Mouse (Mus musculus) gastrocnemius, adult 18-20 months (tissue): ENCODE results near the gene Clec4n. TPM values are rescaled to one million over a fixed set of nuclear protein-coding genes. Genes with fewer than 3 reads are reported as not detected.
"Not testable (repeated sequence)": the region's sequence is repeated elsewhere in the genome, so short reads cannot be mapped to it uniquely, and the experiment has no call there.

Experiments
- DNase-seq: peaks from one replicate; pipeline ENCODE4 v3.0.0; 2021; ENCODE audit warnings: low spot score
- long read RNA-seq, 2 experiments: library from polyadenylated mRNA; stranded (forward); transcript quantifications; one replicate each; pipeline ENCODE4 v2.0.0; 2021
- total RNA-seq, 2 experiments: library from RNA; stranded (reverse); gene quantifications; 2 replicates each; pipeline ENCODE4 v1.2.3; 2021

The Clec4n gene
- under 1 TPM in 1 of 2 experiments, not detected in 1; 0.32 TPM for total RNA-seq
- long read RNA-seq, experiment 1: 0 reads
- long read RNA-seq, experiment 2: 0 reads

DNA sequence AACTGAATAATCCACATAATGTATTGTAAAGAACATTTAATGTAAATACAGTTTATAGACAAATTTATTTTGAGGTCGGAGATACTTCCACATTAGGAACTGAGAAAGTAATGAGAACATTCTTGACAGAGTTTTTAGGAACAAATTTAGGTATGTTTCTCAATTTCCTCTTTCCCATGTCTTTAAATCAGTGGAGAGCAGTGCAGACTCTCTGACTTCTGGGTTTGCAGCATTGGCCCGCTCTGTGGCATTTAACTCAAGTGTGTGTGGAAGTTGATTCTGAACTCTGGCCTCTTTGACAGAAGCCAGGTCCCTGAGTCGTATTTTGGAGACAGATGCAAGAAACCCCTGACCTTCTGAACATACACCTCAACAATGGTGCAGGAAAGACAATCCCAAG is at the start of gene Clec4n:
Gene Clec4n, plus strand, starts transcription at position 200 of the 400 bp plus-strand sequence.
- no peak for DNase-seq

DNA sequence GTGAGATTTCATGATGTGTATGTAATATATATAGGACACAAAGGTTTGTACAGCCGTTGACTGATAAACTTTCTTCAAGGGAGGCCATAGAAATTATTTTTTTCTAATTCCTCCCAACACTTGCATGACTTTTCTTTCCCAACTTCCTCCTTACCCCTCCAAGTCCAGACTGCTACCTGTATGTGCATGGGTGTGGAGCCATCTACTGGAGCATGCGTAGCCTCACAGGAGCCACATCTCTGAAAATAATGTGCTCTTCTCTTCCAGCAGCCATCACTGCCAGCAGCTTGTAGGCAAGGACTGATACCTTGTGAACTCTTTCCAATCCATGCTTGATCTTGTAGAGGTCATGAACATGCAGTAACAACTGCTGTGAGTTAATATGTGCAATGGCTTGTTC is 44.8 kb upstream of the Clec4n start:
- not testable (repeated sequence) for DNase-seq

DNA sequence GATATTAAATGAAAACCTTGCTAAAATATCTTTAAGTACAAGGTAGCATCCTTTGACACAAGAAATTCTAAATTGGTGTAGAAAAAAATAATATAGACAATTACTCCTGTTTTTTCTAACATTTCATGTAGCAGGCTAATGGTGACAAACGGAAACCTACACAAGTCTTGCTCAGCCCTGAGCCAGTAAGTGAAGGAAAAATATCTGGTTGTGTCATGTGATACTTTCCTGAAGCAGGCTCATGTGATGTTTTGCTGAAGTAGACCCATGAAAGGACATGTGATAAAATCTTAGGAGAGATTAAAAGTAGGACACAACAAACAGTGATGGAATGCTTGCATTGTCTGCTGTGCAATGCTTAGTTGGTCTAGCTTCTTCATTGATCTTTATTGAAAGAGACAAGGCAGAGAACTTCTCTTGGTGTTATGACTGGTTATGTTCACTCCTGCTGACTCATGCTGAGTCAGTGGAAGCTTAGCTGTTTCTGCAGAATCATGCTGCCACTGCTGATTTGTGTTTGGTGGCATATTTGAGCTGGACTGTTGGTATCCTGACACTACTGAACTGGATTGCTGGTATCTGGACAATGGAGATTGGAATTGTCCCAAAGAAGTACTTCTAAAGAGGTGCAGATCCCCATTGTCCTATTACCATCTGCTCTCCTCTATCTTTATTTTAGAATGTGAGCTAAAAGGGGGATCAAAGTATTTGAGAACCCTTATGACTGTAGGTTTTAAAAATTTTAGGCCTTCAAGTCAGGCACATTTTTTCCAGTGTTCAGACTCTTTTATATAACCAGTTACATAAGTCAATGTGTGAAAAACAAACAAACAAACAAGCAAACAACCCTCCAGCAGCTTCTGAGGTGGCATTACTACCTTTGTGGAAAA is 22.2 kb upstream of the Clec4n start:
- DNase-seq: no peak

DNA sequence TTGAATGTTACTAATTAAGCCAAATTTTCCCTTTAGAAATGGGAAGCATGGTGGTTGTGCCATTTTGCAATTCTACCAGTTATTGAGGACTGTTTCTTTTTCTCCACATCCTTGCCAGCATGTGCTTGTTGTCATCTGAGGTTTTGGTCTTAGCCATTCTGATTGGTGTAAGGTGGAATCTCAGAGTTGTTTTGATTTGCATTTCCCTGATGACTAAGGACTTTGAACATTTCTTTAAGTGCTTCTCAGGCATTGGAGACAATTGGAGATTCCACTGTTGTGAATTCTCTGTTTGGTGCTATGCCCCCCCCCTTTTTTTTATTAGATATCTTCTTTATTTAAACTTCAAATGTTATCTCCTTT is 21.6 kb upstream of the Clec4n start:
- DNase-seq: not testable (repeated sequence)

DNA sequence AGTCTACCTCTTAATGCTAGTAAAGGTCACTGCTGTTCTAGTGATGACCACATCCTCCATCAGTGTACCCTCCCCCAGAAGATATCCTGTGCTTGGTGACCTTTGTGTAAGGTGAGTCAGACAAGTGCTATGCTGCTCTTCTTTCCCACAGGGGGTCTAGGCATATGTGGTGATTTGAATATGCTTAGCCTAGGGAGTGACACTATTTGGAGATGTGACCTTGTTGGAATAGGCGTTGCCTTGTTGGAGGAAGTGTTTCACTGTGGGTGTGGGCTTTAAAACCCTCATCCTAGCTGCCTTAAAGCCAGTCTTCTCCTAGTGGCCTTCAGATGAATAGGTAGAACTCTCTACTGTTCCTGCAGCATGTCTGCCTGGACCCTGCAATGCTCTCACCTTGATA is 17.9 kb upstream of the Clec4n start:
- no peak for DNase-seq

DNA sequence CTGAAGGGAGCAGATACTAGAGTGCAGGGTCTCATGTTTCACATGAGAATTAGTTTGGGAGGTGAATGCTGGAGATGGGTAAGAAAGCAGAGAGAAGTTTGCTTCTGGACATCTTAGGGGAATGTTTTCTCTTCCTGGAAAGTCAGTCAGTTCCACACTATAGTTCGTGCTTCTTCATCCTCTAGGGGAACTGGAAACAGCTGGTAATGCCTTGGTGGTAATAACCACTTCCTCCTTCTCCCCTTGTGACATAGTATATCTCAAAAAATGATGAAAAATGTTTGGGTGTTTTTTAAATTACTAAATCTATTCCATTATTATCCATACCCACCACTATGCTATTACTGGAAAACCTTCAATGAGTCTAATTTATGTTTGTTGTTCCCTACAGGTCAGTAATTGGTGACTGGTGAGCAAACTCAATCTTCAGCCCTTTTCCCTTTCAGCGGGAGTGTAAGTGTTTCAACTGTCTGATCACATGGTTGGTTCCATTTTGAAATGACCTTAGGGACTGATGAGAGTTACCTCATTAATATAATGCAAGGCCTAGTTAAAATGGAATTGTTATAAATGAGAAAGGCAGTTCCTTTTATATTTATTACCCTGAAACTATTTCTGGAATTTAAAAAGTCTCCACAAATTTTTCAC is 2.0 kb upstream of the Clec4n start:
- no peak for DNase-seq

DNA sequence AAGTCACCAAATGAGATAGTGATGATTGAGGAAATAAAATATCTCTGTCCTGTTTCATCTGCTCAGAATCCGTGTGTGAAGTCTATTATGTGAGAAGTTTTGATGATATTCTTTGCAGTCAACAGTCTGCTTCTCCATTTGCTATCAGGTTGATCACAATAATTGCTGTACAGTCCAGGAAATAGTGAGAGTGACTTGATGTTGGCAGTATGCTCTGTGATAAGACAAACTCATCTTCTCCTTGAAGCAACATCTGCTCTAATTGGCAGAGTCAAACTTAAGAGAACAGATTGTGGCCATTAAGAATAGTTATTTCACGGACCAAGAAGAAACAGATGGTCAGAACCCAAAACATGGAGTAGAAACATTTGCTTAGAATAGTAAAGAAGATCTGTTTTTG is 1.5 kb downstream of the Clec4n start:
- no peak for DNase-seq

DNA sequence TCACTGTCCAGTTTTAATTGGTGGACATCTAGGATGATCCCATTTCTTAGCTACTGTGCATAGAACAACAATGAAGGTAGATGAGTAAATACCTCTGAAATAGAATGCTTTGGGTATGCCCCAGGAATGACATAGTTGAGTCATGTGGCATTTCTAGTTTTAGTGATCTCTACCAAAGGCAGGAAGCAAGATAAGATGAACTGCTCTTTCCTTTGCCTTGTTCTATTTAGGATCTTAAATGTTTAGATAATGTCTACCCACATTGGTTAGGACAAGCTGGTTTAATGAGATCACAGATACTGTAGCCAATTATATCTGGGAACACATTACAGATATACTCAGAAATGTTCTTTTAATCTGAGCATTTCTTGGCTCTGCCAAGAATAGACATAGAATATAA is 7.9 kb downstream of the Clec4n start:
- no peak for DNase-seq

DNA sequence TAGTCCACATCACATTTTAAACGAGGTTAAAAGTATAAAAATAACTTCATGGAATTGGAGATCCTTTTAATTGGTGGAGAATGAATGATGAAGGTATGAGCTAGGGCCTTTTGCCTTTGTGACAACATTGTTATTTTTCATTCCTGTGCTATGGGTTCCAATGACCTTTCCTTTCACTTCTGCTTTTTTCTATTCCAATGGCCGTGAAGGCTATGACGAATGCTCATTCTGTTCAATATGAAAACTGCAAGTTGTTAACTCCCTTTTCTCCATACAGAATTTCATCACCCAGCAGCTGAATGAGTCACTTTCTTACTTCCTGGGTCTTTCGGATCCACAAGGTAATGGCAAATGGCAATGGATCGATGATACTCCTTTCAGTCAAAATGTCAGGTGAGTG is 14.6 kb downstream of the Clec4n start:
- DNase-seq: no peak

DNA sequence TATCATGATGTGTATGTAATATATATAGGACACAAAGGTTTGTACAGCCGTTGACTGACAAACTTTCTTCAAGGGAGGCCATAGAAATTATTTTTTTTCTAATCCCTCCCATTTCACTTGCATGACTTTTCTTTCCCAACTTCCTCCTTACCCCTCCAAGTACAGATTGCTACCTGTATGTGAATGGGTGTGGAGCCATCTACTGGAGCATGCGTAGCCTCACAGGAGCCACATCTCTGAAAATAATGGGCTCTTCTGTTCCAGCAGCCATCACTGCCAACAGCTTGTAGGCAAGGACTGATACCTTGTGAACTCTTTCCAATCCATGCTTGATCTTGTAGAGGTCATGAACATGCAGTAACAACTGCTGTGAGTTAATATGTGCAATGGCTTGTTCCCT is 19.2 kb downstream of the Clec4n start:
- DNase-seq: not testable (repeated sequence)

DNA sequence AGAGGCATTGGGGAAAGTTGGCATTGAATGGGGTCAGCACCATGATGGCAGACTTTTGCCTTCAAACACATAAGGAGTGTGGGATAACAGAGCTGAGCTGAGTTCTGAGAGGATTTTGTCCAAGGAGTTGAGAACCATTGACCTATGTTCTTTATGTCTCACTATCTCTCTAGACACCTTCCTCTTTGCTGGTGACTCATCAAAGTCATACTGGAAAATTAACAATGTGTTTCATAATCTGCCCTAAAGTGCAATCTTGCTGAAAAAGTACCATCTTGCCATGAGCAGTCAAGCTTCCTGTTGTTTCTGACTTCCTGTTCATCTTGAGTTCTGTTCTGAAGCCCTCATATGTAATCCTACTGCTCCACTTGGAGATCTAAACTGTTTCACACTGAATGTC is 23.1 kb downstream of the Clec4n start:
- no peak for DNase-seq

DNA sequence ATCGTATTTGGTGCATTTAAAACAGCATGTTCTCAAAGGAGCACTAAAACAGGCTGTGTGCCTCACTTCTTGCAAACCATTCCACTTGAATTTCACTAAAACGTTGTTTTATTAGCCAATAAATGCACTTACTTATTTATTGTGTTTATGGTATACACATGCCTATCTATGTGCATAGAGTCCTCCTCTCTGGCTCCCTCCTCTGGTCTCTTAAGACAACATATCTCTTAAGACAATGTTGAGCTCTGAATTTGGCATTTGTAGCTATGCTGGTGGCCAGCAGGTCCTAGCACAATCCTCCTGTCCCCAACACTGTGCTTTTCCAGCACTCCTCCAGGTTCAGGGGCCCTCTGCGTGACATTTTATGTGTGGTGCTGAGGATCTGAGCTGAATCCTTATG is 29.3 kb downstream of the Clec4n start:
- no peak for DNase-seq

DNA sequence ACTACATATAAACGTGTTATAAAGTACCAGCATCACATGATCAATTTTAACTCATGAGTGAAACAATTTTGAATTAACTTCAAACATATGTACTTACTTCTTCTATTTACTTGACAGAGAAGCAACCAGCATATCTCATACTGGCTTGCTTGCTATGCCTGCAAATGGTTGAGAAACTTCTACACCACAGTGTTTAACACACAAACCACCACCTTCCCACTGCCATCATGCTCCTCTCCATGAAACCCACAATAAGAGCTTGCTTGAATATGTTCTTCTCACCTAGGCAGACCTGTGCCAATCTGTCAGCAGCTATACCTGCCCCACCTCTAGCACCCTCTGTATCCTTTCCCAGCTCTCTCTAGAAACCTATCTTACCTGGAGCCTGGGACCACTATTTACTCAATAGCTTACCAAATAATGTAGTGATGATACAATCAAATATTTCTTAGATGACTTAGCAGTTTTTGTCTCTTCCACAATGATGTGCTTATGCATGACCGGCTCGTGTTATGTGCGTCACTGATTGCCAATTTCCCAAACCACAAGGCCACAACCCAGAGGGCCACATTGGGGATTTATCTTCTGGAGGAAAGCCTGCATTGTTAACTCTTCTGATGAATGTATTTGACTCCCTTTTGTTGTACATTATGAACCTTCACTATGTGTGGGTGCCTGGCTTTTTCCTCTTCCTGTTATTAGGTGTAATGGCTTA is 30.4 kb downstream of the Clec4n start:
- DNase-seq: no peak

DNA sequence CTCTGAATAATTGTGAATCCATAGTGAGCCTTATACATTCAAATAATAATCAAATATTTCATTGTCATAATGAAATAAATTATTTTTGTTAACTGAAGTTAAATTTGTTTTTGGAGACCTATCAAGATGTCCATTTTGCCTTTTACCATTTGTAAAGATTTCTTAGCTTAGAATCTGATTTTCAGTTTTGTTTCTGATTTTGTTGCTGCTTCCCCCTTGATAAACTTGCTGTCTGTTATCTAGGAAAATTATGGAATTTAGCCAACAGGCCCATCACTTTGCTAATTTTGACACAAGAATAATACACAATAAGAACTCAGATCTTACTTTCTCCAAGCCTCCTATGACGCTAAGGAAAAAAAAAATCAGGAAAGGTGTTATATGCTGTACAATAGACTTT is 31.2 kb downstream of the Clec4n start:
- DNase-seq: no peak

DNA sequence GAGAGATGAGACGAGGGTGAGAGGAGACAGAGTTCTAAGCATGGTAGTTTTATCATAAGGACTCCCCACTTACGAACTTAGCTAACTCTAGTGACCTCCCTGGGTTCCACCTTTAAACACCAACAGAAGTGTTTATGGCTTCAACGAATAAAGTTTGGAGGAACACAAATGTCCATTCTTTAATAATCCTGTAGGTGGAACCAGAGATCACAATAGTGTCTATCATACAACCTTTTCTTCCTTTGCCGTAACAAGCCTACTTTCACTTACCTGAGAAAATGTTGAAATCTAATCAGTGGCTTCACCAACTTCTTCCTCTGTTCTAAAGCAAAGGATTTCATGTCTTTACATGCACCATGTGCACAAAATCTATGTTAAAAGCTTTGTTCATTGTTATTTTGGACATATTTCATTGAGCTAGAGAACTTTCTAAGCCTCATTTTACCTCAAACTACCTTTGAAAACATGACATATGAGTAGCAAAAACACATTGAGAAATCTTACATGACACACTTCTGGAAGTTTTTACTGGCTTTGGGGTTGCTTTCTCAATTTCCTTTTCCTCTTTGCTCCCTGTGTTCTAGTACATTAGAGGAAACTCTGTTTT is 32.0 kb downstream of the Clec4n start, which contains the start of gene Clec4d:
Gene Clec4d, plus strand, starts transcription at position 557 of the 607 bp plus-strand sequence.
- no peak for DNase-seq

DNA sequence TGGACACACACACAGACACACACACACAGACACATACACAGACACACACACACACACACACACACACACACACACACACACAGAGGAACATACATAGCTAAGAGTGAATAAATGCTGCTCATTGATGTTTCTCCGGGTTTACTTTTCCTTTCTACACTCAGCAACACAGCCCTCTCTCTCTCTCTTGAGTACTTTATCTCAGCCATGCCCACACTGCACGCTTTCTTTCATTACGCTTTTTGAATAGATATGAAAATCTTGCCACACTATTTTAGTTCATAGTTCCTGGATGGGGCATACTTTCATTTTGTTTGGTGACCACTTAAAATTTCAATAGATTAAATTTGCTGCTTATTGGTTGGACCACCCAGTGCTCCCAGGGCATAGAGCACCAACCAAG is 34.6 kb downstream of the Clec4n start:
- no peak for DNase-seq

DNA sequence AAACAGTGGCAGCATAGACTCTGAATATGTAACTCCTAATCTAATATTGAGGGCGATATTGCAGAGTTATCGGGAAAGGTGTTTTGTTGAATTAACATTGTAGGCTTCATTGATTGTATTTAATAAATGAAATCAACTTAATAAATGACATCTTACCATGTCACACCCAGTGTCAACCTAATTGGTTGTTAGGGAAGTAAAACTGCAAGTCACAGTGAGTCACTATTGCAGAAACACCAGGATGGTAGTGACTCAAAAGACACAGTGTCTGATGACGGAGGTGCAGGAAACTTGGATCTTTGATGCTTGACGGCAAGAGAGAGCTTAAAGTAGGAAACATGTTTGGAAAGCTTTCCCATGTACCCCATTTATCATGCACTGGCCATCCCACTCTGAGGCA is 36.2 kb downstream of the Clec4n start:
- no peak for DNase-seq

DNA sequence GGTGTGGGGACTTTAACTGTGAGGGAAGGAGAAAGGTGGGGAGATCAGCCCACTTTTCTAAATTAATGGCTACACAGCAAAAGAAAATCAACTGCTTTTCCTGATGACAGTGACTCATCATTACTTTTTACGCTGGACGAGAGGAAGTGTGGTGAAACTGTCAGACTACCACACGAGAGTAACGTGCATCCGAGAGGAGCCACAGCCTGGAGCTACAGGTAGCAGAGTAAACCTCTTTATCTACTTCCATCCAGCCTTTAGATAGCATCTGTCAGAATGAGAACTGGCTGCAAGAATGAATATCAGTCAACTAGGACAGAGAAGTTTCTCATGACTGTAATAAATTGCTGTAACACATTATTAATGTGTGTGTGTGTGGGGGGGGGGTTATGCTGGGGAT is 37.3 kb downstream of the Clec4n start:
- no peak for DNase-seq

DNA sequence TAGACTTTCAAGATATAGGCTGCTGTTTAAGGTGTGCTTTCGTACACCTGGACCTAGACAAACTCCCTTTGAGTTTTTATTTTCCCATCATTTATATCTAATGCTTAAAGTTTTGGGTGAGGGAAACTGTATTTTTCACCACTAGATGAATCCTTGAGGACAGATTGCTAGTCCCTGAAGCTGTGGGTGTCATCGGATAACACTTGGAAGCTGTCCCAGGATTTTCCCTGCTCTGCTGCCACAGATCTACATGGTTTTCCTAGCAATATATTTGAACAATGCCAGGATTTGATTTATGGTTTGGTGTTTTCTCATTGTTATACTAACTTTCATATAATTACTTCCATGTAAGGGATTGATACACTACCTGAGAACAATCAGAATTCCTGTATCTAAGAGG is 49.8 kb downstream of the Clec4n start:
- no peak for DNase-seq

DNA sequence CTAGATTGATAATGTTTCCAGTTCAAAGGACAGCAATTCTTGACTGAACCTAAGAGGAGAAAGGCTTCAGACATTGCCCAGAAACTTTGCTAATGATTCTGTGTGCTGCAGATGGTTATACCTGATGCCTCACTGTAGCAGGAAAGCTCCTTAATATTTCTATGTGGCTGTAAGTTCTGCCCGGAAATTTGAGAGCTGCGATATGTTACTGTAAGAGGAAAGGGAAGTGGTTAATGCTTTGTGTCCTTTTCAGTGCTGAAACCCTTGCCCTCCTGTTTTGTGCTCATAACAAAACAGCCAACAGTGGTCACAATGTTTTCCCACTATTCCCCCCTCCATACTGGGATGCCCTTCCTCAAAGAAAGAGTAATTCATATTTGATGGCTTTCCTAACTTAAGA is 56.7 kb downstream of the Clec4n start:
- no peak for DNase-seq

DNA sequence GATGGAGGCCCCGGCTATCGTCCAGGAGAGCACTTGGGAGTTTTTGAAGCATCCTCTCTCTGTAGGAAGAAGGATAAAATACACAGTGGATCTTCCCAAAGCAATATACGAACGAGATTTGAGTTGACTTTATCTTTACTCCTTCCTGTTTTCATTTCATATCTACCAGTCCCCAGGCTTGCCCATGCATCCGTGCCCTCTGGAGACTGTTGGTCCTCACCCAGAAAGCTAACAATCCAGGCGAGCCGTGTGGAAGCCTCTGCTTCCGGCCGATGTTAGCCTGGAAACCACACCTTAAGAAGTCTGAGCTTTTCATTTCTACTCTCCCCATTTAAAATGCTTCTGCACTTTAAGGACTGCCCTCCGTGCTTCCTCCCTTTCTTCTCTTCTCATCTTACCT is 59.3 kb downstream of the Clec4n start:
- DNase-seq: no peak

DNA sequence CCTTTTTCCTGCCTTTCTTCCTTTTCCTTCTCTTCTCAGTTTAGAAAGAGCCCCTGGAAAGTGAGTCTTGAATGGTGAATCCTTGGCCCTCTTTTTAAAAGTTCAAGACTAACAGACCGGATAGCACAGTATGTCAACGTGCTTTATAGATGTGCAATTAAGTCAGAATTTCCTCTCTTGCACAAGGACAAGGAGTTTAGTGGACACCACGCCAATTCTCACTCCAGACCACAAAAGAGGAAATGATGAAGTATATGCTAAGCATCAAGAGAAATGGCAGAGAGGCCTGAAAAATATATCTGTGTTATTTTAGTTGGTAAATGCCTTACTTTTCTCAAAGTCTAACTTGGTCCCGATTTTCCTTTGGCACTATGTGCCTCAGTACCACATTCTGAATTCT is 60.1 kb downstream of the Clec4n start, which contains the start of gene Clec4e:
Gene Clec4e, minus strand, starts transcription at position 118 of the 400 bp plus-strand sequence.
- DNase-seq: no peak
